Mouse (Mus musculus) CH12.LX (cell line): ENCODE results near the gene Bmi1.

ENCODE experiments used
- CHD2 ChIP-seq: IDR thresholded peaks from 2 replicates; pipeline ENCODE4 v1.6.1; 2011; ENCODE audit warnings: low read length, improper control_type of control experiment
- CTCF ChIP-seq, 2 experiments: IDR thresholded peaks in 1 of 2; conservative IDR thresholded peaks in 1 of 2; 2 replicates each; pipeline ENCODE4 v1.5.1; 2011 to 2012; ENCODE audit warnings: low read depth in 2 of 2, low read length in 2 of 2, improper control_type of control experiment in 1 of 2, inconsistent platforms in 1 of 2, mild to moderate bottlenecking in 1 of 2, moderate library complexity in 1 of 2
- E2F4 ChIP-seq: IDR thresholded peaks from 2 replicates; pipeline ENCODE4 v1.6.1; 2011; ENCODE audit warnings: low read depth, low read length, improper control_type of control experiment; ENCODE audit not compliant: insufficient replicate concordance
- EP300 ChIP-seq: IDR thresholded peaks from 2 replicates; pipeline ENCODE4 v1.6.1; 2011; ENCODE audit warnings: low read length, improper control_type of control experiment
- HCFC1 ChIP-seq: IDR thresholded peaks from 2 replicates; pipeline ENCODE4 v1.6.1; 2012; ENCODE audit warnings: low read depth, mild to moderate bottlenecking, inconsistent platforms, low read length, improper control_type of control experiment
- MAX ChIP-seq: IDR thresholded peaks from 2 replicates; pipeline ENCODE4 v1.6.1; 2011; ENCODE audit warnings: low read length, improper control_type of control experiment
- PAX5 ChIP-seq: IDR thresholded peaks from 2 replicates; pipeline ENCODE4 v1.6.1; 2012; ENCODE audit warnings: low read length, inconsistent platforms, mixed read lengths
- POLR2A ChIP-seq: IDR thresholded peaks from 2 replicates; pipeline ENCODE4 v1.6.1; 2011; ENCODE audit warnings: low read depth, mild to moderate bottlenecking, improper control_type of control experiment, low read length
- POLR2AphosphoS2 ChIP-seq: IDR thresholded peaks from 2 replicates; pipeline ENCODE4 v1.6.1; 2011; ENCODE audit warnings: low read depth, low read length, improper control_type of control experiment
- RAD21 ChIP-seq: IDR thresholded peaks from 2 replicates; pipeline ENCODE4 v1.6.1; 2011; ENCODE audit warnings: low read depth, mild to moderate bottlenecking, low read length, improper control_type of control experiment, moderate library complexity
- UBTF ChIP-seq: IDR thresholded peaks from 2 replicates; pipeline ENCODE4 v1.6.1; 2012; ENCODE audit warnings: low read depth, mild to moderate bottlenecking, inconsistent platforms, low read length, improper control_type of control experiment, moderate library complexity
- USF1 ChIP-seq: IDR thresholded peaks from 2 replicates; pipeline ENCODE4 v1.6.1; 2014; ENCODE audit warnings: low read depth, mild to moderate bottlenecking, inconsistent platforms, low read length, improper control_type of control experiment
- ZNF384 ChIP-seq: IDR thresholded peaks from 2 replicates; pipeline ENCODE4 v1.6.1; 2012; ENCODE audit warnings: low read depth, low read length, improper control_type of control experiment, inconsistent platforms

DNA sequence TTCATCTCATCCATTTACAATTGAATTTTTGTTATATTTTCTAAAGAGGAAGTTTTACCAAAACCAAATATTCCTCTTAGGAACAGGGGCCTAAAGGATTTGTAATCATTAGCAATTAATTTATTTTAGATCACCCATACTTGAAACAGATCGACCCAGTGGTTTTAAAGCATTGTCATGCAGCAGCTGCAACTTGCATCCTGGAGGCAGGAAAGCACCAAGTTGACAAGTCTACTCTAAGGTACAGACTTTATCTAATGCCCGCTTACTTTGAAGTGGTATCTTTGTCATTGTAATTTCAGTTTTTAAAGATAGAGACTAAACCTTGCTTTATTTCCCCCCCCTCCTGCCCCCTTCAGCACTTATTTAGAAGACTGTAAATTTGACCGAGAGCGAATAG, 3.1 kb upstream of the Bmi1 start:
- TF ChIP-seq CTCF (conservative IDR thresholded peaks at IDR 0.05 in 1 of 2, IDR thresholded peaks at IDR 0.05 in 1 of 2; ENCODE audit: low read depth in 2 of 2, low read length in 2 of 2) (no peak), HCFC1 (no peak), POLR2A (no peak), RAD21 (no peak), ZNF384 (no peak), CHD2 (no peak), MAX (no peak), PAX5 (no peak), POLR2AphosphoS2 (no peak), UBTF (no peak), EP300 (no peak), E2F4 (no peak), USF1 (no peak)
